Mouse (Mus musculus) brain, embryonic 18.5 days (tissue): ENCODE measurements around the gene Adam19.
"Not testable (repeated sequence)": the region's sequence is repeated elsewhere in the genome, so short reads cannot be mapped to it uniquely, and the experiment has no call there.

ENCODE experiments used
- DNase-seq: peaks from one replicate; pipeline ENCODE4 v3.0.0-alpha.2; 2012; ENCODE audit warnings: low read depth, low spot score

The Adam19 gene

DNA sequence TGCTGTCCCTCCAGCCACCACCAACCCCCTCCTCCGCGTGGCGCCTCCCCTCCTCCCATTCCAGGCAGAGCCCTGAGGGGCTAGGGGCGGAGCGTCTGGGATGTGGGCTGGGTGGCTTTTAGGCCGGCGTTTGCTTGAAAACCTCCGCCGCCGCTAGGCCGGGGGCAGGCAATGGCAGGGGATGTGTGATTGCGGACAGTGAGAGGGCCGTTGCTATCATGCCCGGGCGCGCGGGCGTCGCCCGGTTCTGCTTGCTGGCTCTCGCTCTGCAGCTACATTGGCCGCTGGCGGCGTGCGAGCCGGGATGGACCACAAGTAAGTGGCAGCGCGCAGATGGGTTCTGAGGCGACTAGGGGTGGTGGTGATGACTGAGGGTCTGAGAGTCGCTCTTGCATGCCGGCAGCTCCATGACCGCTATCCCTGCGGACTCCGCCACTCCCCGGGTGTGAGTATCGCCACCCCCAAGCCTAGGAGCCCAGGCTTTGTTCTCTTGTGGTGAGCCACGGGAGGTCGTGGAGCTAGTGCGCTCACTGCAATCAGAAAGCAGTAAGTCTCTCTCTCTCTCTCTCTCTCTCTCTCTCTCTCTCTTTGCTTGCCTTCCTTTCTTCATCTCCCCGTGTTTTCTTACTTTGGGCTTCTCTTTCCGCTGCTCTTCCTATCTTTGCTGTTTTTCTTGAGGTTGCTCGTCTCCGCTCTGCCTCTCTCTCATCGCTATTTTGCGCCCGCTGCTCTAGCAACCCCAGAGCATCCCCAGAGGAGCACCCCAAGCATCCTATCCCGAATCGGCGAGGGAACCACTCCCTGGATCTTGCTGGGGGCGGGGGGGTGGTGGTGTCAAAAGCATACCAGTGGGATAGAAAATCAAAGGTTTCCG is at the start of gene Adam19:
Adam19 (plus strand) TSS at position 97 of the 874 bp plus-strand sequence.
- no peak for DNase-seq

DNA sequence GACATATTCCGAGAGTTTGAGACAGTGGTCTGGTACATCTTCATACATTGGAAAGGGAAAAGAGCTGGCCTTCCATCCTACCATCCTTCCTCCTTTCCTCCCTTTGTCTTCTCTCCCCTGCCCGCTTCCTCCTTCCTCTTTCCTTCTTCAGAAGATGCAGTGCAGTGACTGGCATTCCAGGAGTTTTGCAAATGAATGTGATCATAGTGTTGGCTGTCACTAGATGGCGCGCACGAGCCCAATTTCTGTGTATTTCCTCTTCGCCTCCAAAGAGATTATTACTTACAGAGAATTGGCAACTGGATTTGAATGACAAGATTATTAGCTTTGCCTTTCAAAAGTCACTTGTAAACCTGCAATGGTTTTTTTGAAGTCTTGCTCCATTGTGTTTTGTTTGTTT is 39.7 kb upstream of the Adam19 start:
- peak; percentile 20 for DNase-seq

DNA sequence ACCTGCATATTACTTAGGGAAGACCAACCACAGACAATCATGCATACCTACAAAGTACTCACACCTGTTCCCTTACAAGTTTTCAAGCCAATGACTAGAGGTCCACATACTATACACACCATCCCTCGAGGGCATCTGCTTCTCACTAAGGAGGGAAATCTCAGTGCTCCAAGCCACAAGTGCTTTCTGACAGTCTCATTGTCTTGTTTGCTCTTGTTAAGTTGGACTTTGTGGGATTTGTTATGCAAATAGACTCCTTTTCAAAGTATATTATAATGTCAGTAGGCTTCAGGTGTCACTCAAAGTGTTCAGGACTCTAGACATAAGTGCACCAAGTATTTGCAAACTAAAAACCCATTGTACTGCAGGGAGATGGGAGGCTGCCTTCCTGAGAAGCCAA is 35.5 kb upstream of the Adam19 start:
- DNase-seq = no peak

DNA sequence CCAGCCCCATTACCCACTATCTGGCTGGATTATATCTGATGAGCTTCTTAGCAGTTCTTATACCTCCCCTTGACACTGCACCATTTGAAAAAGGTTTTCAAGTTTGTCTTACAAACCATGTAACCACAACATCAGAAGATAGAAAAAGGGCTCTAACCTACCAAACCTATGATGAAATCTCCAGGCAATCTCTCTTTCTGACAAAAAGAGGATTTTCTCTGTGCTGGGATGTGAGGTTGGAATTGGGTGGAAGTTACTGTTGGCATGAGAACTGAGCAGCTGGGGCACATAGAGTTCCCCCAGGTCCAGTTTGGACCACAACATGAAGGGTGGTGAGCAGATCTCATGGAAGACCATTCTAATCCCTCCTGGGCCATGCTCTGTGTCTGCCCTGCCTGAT is 33.9 kb upstream of the Adam19 start:
- no peak for DNase-seq

DNA sequence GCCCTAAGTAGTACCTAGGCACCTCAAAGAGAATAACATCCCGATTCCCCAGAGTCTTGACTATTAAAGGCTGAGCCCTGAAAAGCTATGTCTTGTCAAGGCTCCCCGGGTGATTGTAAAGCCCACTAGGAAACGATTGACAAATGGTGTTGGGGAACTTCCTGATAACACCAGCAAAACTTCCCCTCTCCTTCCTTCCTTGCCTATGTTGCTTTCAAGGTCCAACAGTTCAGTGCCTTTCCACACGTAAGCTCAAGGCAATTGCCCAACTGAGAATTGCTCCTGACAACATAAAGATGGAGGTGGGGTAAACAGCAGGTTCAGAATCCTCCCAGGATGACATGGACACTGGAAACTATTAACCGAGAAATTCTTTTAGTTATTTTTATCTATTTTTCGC is 32.8 kb upstream of the Adam19 start:
- DNase-seq = no peak

DNA sequence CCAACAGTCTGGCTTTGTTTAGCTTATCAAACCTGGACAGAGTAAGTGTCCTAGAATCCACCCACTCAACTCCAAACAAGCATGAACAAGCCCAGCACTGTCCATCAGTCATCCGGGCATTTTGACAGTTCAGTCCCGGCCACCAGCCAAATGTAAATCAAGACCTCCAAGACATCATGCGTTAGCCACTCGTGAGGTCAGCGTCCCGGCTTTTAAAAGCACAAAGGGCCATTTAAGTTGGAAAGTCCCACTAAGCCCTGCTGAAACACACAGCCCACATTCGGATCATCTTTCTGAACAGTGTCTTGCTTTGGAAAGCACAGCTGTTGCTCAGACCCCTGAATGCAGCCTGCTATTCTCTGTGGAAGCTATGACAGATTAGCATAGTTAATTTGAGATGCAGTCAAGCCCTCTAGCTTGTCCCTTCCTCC is 29.8 kb upstream of the Adam19 start:
- no peak for DNase-seq

DNA sequence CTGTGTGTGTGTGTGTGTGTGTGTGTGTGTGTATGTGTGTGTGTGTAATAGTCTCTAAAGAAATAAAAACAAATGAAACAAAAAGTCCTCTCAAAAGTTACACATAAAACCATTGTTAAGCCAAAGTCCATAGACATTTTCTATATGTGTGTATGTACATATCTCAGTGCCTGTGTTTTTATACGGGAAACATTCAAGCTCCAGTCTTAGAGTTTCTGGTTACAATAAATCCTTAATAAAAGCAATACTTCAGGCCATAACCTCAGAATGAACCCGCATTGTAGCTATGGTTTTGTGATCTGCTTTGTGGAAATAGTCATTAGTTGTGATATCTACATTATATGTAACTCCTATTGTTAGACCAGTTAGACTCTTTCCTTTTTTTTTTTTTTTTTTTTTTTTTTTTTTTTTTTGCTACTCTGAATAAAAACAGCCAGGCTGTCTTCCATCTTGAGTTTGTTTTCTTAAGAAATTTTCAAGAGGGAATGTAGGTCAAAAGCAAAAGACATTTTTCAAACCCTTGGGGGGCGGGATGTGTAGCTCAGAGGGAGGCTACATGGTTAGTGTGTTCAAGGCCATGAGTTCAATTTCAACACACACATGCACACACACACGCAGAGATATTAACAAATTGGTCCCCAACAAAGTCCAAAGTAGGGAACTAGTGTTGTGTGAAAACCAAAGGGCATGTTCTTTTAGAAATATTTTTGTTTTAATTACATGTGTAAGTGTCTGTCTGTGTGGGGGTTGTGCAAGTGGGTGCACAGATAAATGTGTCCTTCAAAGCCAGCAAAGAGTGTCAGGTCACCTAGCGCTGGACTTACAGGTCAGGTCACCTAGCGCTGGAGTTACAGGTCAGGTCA is 27.6 kb upstream of the Adam19 start:
- DNase-seq = no peak

DNA sequence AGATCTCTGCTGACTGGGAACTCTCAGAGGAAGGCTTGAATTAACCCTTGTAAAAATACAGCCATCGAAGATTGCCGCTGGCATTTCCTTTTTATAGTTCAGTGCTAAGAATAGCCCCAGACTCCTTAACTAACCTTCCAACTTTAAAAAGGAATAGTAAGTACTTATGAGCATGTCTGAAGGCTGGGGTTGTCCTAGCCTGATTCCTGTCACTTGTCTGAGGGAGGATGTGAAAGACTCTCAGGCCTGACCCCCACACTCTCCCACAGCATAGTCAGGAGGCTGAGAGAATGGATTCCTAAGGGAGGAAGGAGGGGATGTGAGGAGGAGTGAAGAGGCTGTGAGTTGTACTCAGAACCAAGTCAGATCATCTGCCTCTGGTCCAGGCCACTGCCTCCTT is 26.3 kb upstream of the Adam19 start:
- DNase-seq = no peak

DNA sequence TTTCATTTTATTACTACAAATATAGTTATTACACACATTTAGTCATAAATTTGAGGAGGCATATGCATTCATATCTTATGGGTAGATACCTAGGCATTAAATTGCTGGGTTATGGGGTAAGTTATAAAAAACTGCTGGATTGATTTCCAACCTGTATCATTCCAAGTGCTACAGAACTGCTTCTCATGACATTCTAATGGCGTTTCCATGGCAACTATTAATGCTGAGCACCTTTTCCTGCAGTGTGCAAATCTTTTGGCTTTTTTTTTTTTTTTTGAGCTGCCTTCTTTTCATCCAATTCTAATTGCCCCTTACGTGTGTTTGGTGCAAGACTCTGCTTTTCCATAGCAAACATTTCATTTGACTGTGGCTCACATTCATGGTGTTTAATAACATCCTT is 25.8 kb upstream of the Adam19 start:
- peak; percentile 28 for DNase-seq

DNA sequence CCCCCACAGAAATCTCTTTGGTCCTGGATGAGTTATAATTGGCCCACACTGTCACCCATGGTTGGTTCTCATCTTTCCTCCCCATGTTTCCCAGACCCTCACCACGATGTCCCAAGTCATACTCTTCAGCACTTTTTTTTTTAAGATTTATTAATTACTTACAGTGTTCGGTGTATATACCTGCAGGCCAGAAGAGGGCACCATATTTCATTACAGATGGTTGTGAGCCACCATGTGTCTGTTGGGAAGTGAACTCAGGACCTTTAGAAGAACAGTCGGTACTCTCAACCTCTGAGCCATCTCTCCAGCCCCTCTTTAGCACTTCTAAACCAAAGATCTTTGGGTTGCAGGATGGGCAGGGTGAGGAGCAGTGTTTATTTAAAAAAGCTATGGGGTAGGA is 24.3 kb upstream of the Adam19 start:
- DNase-seq = no peak

DNA sequence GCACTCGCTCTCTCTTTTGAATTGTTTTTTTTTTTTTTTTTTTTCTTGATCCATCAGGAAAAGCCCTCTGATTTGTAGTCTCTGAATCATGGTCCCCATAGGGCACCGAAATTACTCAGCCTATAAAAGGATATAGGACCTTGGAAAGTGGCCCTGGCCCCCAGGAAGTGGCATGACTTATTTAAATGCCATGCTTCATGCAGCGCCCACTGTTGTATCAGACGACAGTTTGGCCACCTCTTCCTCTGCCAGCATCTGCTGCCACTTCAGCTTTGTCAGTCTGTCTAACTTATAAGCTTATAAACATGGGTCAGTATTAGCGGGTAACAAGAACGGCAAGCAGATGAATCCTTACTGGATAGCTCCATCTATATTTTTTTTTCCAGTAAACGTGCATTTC is 22.8 kb upstream of the Adam19 start:
- no peak for DNase-seq

DNA sequence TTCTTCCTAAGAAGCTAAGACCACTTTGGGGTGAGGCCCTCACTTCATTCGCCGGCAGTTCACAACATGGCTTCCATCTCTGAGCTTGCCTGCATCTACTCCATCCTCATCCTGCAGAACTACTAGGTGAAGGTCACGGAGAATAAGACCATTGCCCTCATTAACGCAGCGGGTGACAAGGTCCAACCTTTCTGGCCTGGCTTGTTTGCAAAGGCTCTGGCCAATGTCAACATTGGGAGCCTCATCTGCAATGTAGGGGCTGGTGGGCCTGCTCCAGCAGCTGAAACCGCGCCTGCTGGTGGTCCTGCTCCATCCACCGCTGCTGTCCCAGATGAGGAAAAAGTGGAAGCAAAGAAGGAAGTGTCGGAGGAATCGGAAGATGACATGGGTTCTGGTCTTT is 19.4 kb upstream of the Adam19 start:
- DNase-seq = no peak

DNA sequence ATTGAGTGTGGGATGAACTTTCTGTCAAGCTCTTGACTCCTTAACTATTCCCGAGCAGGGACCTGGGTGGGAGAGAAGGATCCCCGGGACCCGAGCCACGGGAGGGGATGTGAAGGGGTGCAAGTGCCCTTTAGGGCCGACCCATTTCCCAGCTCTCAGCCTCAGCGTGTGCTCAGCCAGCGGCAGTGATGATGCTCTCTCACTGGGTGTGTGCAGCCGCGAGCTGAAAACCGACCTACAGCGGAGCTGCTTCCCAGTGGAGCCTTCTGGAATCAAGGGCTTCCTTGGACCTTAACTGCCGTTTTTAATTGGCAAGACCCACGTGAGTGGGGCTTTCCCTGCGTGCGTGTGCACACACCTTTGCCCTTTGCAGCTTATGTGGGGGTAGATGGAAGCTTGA is 16.9 kb upstream of the Adam19 start:
- DNase-seq = no peak

DNA sequence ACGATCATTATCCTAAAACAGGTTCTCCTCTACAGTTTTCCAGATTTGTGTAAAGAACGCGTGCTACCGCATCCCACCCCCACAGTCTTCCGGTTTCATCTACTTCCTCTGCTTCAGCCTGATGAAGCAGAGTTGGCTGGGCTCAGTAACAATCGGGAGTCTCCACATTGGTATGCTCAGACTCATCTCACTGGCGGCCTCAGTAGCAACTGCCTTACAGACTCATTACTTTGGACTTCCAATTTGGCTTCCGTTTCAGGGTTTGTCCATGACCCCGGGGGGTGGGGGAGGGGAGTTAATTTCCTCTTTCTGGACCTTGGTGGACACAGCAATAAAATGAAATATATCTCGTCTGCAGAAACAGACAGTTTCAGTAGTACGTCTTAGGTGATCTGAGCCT is 16.5 kb upstream of the Adam19 start:
- no peak for DNase-seq

DNA sequence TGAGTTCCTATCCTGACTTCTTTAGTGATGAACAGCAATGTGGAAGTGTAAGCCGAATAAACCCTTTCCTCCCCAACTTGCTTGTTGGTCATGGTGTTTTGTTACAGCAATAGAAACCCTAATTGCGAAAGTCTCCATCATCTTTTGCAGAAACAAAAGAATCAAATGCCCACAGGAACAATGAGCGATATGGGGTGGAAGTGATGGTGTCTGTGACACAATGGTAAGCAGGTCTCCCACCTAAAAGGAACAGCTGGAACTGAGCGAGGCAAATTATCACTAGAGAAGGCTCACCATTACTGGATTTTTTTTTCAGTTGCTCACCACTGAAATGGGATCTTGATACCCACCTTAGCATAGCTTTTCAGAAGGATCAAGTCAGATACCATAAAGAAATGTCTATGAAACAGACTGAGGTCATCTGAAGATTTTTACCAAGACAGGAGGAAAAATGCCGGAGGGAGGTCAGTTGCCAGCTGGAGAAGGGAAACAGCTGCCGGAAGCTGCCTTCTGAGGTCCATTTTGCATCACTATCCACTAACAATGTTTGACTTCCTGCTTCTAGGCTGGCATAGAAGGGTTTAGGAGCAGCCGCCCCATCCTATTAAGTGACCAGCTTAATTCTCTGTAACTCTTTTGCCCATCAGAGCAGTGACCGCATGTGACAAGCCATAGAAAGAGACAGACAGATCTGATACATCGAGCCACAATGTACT is 14.8 kb upstream of the Adam19 start:
- DNase-seq = no peak

DNA sequence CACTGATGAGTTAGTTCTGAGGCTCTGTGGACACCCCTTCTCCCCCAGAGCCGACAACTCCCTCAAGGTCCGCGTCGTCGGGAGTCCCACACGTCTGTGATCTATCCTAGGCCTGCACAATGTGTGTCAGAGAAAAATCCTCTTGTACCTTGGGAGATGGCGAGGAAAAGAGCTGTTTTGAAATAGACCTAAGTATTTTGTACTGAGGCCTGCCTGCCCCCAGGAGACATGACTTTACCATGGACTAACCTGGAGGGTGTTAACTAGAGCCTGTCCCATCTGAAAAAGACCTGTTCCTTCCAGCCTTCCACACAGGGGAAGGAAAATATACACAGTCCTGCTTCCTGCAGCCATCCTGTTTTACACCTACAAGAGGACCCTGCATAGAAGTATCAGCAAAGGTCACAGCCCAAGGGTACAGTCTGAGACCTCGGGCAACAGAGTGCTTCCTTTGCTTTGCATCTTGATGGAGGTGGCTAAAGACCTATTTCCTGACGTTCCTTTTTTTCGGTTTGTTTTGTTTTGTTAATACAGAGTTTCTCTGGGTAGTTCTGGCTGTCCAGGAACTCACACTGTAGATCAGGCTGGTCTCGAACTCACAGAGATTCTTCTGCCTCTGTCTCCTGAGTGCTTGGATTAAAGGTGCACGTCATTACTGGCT is 14.1 kb upstream of the Adam19 start:
- no peak for DNase-seq

DNA sequence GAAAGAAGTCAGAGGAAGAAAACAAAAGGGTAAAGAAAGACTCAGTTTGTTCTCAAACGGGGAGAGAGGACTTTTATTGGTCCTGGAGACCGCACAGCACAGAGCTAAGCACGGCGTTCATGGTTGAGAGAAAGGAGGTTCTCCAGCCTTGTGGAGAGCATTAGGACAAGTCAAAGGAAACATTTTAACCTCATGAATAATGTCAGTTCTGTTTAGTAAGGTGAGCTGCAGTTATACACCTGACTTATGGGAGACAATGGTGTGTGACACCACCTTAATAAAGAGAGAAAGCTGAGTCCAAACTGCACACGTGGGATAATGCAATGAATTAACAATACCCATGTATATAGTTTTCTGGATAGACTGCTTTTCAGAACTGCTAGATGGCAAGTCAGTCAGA is 11.0 kb upstream of the Adam19 start:
- no peak for DNase-seq

DNA sequence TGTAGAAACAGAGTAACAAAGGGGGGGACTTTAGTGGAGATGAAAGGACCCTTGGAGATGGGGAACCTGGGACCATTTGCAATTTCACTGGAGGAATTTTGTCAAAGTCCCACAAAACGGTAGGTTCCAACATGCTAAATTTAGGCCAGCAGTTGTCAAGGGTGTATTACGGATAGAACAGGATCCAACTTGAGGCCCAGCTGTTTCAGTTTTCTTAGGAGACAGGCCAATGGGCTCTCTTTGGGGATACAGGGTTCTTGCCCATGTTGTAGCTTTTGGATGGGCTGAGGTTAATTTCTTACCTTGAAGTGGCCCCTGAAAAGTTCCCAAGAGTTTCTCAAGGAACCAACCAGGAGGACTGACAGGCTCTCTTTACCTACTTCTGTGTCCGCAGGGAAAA is 8.5 kb upstream of the Adam19 start:
- DNase-seq = no peak

DNA sequence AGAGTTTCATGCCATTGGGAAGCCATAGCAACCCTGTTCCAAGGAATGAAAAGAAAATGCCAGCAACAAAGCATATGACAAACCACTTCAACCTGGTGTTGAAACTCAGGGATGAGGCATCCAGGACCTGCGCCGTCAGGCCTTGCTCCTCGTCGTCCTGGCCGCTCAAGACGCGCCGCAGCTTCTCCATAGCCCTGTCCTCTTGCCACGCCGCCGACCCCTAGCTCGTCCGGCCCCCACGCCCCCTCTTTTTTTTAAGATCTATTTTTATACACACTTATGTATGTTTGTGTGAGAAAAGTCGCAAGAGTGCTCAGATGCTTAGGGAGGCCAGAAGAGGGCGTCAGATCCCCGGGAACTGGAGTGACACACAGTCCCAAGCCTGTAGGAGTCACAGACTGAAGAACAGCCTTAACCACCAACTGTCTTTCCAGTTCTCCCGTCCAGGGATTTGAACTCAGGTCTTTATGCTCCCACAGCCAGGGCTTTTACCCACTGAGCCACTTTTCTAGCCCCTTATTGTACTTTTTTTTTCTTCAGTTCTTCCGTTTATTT is 3.6 kb upstream of the Adam19 start, which contains the start of gene Gm12166:
Gm12166 (minus strand) TSS at position 217 of the 555 bp plus-strand sequence.
- DNase-seq = not testable (repeated sequence)

DNA sequence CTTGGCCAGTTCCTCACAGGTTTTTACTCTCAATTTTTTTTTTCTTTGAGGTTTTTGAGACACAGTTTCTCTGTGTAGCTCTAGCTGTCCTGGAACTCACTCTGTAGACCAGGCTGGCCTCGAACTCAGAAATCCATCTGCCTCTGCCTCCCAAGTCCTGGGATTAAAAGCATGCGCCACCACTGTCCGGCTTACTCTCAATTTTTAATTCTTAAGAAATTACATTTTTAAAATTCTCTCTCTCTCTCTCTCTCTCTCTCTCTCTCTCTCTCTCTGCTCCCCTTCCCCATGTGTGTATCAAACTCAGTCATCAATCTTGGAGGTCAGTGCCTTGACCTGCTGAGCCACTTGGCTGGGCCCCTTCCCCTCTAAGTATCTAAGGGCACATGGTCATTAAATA is 2.3 kb upstream of the Adam19 start:
- DNase-seq = not testable (repeated sequence)

DNA sequence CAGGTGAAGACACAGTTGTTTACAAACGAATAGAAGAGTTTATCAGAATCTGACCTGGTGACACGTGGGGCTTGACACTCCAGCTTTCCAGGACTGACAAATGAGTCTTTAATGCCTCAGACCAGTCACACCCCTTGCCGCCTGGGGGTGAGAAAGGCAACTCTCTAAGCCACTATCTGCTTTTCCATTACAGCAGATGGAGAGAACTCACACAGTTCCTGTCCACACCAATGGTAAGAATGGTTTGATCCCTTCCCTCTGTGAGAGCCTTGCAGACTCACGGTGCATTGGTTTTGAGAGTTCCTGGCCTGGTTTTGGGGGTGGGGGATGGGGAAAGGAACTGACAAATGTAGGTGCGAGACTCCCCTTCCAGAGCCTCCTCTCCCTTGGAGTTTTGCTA is 1.5 kb upstream of the Adam19 start:
- DNase-seq = no peak
